Mouse (Mus musculus) spleen, adult 18-20 months (tissue): ENCODE measurements at regions not wholly inside any gene's neighbourhood (a gene's known extent, or its start where the extent isn't known, plus 50 kb on each side); places are given as distances from the start of the nearest gene placed in this dataset.

Experiments used
- DNase-seq, 2 experiments: peaks; one replicate each; pipeline ENCODE4 v3.0.0; 2022; ENCODE audit warnings: mixed read lengths in 2 of 2

DNA sequence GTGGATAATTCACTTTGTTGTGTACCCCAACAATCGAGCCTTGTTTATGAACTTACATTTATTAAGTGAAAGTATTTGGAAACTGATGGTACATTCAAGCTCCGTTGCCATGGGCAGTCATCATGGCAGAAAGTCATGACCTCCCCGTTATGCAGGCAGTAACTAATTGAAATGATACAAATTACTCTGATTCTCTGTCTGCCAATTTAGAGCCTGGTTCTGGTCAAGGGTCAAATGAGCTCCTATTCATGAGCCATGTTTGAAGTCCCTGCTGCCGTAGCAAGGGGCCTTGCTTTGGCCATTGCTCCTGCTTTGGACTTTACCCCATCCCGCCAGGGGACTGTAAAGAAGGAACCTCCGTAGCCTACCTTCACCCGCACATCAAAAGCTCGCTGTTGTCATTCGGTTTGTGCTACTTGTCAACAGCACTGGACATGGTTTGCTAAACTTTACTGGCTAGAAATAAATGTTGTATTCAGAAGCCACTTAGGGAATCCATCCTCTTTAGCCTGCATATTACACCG lies 152.8 kb upstream of the Foxd3 start:
- no peak for DNase-seq

DNA sequence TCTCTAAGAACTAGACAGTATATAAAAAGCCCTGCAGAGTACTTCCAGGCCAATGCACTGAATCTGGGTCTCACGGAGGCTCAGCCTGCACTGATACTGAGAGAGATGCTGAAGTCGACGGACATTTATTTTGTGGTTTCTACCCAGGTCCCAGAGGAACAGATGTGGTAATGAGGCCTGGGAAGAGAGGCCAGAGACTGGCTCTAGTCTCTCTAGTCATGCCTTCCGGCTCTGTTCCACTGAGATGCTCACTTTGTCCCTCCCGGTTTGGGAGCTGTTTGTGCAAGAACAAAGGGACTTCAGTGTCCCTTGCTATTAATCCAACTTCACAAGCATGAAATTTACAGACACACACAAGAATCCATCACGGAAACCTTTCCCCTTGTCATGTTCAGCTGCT lies 144.1 kb upstream of the Foxd3 start:
- no peak for DNase-seq

DNA sequence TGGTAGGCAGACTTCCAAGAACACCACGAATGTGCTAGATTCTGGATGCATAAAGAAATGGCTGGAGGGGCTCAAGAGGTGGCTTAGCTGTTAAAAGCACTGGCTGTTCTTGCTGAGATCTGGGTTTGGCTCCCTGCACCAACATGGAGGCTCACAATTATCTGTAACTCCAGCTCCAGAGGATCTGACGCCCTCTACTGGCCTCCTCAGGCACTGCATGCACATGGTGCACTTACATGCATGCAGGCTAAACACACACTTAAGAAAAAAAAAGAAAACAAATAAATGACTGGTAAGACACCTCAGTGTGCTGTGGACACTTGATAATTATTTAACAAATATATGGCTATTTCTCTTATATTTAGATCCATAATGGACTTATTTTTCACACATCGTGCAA lies 139.2 kb upstream of the Foxd3 start:
- no peak for DNase-seq

DNA sequence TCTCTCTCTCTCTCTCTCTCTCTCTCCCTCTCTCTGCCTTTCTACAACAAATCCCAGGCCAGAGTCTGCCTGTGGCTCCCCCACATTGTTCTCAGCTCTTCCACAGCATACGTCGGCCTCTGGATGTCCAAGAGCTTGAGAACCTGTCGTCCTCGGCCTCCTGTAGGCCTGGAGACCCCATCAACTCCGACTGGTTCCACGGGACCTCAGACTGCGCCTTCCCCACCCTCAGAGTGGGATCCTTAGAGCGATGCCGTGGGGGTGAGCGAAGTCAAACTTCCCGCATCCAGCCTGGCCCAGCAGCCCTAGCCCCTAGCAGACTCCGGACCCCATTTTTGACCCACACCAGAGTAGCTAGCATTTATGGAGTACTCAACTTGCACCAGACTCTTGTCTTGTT lies 128.7 kb upstream of the Foxd3 start:
- no peak for DNase-seq

DNA sequence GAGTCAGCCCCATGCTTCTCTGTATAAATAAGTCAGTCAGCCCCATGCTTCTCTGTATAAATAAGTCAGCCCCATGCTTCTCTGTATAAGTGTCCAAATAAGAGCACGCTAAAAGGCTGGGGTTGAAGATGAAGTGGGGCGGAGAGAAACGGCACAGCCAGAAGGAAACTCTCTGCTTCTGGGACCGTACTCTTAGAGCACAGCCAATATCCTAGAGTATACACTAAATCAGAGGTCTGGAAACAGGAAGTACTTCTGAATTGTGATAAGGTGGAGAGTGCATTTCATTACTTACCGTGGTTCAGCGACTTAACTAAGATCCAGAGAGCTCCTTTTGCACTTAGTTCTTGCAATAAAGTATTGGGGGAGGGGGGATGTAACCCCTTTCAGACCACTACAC lies 112.1 kb upstream of the Foxd3 start:
- no peak for DNase-seq

DNA sequence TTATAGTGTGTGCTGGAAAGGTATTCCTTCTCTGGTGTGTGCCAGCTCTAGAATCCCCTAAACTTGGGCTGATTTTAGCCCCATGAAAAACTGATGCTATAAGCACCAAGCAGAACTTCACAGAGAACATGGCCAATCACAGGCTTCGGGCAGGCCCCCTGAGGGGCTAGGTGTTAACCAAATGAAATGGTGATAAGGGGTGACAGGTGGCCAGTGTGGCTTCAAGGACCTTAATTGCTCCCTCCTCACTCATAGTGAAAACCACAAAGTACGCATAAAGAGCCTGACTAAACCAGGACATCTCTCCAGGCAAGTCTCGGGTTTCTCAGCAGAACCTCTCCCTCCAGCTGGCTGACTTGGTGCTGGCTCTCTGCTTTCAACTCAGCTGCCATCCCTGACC lies 110.4 kb upstream of the Foxd3 start:
- no peak for DNase-seq

DNA sequence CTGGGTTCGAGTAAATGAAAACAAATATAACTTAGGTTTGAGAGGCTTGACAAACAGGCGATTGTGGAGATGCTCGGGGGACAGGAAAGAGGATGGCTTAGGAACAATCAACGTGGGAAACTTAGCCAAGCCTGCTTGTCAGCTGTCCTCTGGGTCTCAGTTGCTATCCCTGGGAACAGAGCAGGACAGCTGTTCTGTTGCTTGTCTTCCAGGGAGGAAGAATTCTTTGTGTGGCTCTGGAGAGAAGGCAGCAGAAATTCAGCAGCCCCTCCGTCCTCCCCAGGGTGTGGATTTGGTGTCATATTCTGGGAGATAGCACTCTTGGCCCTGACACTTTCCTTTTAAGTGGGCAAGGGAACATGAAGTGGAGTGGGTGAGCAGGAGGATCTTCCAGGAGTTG lies 98.1 kb upstream of the Foxd3 start:
- DNase-seq = no peak

DNA sequence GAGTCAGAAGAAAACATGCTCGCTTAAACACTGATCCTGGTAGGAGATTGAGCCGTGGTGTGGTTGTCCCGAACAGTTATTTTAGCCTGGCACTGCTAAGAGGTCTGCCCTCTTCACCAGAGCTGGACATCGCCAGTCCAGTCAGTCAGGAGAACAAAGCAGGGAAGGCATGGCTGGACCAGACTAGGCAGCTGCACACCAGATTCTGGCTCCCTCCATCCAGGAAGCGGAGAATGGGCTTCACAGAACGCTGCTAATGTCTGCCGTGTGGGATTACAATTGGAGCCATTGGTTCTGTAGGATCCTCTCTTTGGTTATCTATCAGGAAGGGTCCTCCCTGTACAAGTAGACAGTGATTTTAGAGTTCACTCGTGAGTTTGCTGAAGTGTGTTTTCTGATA lies 95.5 kb upstream of the Foxd3 start:
- DNase-seq = no peak

DNA sequence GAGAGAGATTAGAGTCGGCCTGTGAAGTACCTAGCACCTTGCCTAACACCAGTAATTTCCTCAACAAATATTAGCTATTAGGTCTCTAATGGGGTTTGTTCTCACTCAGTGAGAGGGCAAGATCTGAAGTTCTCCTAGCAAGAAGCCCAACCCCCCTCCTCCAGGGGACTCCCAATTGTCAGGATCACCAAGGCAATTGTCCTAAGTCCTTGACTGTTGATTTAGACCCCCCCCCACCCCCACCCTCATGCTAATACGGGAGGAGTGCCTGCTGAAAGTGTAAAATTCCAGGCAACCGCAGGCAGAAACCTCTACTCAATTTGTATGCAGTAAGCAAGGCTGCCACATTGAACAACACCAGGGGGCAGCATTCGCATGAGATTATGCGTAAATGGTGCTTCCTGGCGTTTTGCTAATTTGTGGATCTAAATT lies 94.6 kb upstream of the Foxd3 start:
- DNase-seq = no peak

DNA sequence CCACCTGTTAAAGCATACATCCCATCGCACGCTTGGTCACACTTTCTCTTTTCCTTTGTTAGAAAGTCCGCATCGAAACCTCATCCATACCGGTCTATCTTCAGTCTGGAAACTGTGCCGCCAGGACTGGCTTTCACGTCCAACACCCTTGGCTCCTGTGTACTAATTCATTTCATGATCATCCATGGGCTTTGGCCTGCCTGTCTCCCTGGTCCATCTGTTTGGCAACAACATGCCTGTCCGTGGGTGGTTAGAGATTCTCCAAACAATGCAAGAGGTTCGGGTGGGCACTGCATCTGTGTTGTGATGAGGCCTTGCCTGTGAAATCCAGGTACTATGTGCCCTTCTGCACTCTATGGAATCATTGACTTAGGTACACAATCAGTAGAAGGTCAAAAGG lies 90.7 kb upstream of the Foxd3 start:
- DNase-seq = no peak

DNA sequence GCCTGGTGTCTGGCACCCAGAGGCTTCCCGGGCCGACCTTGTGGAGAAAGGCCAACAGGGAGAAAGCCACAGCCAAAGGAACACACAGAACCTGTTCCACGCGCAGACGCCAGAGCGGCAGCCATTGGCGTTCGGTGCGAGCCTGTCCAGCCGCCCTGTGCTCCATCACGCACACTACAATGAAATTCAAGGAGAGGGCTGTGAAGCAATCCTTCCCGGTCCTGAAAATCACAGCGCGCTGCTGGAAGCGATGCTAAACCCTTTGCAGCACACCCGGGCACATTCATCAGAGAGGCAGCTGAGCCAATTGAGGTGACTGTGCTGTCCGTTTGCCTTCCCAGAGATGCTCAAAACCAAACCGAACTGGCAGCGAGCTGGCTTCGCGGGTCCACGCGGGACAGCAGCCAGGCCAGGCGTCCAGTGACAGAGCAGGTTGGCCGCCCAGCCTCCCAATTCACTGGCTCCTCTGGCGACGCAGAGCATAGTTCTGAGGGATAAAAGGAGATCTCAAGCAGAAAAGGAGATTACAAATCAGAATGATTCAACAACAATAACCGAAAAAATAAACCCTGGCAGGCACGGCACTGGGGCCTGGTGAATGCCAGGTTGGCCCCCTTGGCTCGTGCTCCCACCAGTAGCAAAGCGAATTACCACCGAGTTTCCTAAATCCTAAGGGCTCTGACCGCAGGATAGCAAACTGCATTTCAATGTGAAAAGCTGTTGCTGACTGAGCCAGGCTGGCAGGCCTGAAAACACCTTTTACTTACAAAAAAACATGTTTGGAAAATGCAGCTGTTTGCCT lies 83.1 kb upstream of the Foxd3 start:
- DNase-seq = no peak

DNA sequence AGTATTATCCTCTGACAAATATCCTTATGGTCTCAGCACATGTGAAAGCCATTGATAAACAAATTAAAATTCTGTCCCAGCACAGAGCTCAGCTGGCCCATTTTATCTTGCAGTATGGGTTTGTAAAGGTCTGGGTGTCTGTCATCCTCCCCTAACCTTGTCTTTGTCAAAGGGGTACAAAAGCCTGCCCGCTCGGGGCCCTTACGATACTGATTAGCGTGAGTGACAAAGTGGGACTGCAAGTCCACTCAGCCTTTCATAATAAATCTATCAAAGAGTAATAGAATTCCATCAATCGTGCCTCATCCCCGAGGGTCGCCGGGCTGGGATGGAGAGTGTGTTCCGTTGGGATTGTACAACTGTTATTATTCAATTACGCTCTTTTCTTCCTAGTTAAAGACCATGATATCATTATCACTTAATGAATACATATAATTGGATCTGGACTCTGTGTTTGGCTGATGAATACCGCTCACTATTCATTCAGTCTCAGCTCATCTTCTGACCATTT lies 82.0 kb upstream of the Foxd3 start:
- no peak for DNase-seq

DNA sequence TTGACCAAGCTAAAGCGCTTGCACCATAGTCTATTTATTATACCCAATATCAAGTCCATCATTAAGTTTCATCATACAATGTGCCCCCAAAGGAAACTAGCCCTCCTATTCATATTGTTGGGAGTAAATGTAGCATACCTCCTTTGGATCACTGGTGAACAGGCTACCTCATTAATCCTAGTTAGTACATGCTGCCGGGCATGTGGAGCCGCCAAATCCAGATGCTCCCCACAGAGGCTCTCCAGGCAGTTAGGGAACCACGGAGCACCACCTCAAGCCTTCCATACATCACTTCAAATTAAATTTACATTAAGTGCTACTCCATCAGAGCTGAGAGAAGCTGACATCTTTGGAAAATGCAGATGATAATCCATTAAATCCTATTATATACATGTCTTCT lies 81.1 kb upstream of the Foxd3 start:
- DNase-seq = no peak

DNA sequence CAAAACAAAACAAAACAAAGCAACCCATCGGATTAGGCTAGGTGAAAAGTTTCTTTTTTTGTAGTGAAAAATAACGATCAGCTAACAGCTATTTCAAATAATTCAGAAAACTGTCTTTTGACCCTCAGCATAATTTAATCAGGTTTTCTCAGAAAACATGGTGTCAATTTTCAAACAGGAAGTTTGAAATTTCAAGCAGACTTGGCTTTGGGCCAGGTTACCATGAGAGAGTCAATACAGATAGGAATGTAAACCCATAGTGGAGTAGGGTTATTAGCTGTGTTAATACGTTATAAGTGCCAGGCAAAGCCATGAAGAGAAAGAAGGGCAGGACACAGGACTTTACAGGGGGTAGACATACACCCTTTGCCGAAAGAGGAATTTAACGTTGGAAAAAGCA lies 58.3 kb upstream of the Foxd3 start:
- no peak for DNase-seq

DNA sequence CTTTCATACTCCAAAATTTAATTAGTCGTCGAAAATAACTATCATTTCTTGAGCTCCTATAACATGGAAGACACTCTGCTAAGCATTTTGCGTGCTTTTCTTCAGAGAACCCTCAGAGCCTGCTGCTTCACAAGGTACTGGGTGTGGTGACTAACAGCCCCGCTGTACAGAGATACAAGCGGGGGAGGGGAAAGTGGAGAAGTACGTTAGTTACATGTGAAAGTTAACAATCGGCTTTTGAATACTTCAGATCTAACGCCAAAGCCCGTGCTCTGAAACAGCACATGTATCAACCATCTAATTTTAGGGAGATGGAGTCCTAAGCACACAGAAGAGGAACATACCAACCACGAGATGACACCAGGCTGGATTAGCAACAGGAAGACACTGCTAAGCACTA lies 55.4 kb upstream of the Foxd3 start:
- no peak for DNase-seq

DNA sequence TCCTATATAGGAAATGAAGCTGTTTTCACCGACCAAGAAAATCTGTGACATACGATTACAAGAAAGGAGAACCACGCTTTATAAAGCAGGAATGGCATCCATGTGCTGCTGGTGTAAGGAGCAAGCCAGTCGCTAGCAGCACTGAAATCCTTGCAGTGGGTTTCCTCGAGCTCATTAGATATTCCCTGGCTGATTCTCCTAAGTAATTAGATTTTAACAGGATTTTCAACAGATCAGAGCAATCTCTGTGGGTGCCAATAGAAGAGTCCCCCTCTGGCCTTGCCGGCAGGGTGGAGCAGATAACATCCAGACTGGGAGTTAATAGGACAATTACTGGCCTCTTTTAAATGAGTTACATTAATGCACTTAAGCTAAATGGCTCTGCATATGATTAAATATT lies 54.6 kb upstream of the Foxd3 start:
- no peak for DNase-seq
